Mouse (Mus musculus): ENCODE measurements around the gene Dennd1b.

Dennd1b gene

DNA sequence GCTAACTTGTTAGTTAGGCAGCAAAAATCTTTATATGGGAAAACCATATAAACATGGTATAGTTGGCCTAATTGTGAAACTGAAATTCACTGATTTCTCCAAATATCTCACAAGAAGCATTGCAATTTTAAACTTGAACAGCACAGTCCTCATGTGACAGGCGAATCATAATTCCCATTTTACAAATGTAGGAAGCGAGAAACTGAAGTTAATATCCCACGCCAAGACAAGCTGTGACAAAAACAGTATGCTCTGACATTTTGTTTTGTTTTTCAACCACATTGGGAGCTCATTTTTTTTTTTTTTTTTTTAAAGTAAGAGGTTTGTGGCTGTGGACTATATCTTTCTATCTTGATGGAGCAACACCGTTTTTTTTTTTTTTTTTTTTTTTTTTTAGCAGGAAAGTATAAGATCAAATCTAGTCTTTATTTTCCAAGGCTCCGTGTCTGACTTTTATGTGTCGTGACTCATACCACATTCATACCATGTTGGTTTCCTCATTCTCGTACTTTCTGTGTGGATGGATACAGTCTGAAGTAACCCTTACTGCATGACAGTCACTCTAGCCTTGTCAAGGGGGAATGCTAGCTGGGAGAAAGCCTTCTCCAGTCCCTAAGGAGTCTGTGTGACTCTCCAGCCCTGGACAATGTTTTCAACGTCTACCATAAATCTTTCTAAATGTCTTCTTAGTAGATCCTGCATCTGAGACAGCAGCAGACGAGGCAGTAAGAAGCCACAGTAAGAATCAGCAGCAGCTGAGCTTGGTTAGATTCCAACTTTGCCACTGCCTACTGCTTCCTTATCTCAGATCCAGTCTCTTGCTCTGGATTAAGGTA lies 751 bp upstream of the Dennd1b start:
- no peak for DNase-seq (ENCODE audit: low spot score)

DNA sequence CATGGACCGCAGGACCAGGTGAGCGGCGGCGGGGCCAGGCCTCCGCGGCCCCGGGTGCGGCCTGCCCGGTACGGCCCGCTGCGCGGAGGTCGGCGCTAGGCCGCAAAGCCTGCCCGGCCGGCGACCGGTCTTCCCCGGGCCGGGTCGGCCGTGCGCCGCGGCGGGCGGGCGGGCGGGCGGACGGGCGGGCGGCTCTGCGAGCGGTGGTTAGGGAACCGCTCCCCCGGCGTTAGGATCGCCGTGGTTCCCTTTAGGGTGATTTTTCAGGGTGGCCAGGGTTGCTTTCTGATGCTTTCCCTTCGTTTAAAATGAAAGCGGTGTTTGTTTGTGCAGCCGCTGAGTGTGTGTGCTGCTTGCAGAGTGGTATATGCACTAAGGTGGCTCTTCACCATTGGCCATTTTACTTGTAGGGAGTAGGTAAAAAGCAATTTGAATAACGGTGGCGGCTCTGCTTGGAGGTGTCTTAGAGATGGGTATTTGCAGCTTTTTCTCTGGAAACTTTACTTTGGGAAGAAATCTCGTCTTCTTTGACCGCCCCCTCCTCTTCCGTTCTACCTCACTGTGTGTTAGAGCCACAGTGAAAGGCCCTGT lies 728 bp downstream of the Dennd1b start:
- peak; percentile 45 for DNase-seq (ENCODE audit: low spot score)

DNA sequence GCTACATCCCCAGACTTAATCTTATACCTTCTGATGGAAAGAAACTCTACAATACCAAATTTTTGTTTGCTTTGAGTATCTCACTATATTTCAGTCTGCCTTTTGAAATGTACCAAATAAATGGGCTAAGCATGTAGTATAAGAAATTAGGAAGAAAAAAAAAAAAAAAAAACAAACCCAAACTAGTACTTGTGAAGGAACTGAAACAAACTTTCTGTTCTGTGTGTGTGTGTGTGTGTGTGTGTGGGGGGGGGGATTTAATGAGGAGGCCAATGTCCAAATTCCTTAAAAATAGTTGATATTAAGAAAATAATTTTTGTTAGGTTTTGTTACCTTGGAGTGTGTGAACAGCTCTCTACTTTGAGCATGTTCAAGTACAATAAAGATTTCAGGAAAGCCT lies 1.8 kb downstream of the Dennd1b start:
- no peak for DNase-seq (ENCODE audit: low spot score)

- no peak for DNase-seq (ENCODE audit: low spot score)
These were observed 2.3 kb downstream of the Dennd1b start for GRCm38 (mm10) chr1:138965511-138965910.

GRCm38 (mm10) chr1:138967450-138967849 lies 4.2 kb downstream of the Dennd1b start:
- DNase-seq (ENCODE audit: low spot score) = no peak

- DNase-seq (ENCODE audit: low spot score) = no peak
These were observed 6.8 kb downstream of the Dennd1b start for GRCm38 (mm10) chr1:138970053-138970452.

GRCm38 (mm10) chr1:138973541-138974224 lies 10.4 kb downstream of the Dennd1b start:
- DNase-seq (ENCODE audit: low spot score) = peak; percentile 66

GRCm38 (mm10) chr1:138974836-138975235 lies 11.6 kb downstream of the Dennd1b start:
- no peak for DNase-seq (ENCODE audit: low spot score)

GRCm38 (mm10) chr1:138975945-138976344 lies 12.7 kb downstream of the Dennd1b start:
- no peak for DNase-seq (ENCODE audit: low spot score)

- no peak for DNase-seq (ENCODE audit: low spot score)
These were observed 19.0 kb downstream of the Dennd1b start for GRCm38 (mm10) chr1:138982203-138982602.

GRCm38 (mm10) chr1:138982611-138983010 lies 19.4 kb downstream of the Dennd1b start:
- no peak for DNase-seq (ENCODE audit: low spot score)

DNA sequence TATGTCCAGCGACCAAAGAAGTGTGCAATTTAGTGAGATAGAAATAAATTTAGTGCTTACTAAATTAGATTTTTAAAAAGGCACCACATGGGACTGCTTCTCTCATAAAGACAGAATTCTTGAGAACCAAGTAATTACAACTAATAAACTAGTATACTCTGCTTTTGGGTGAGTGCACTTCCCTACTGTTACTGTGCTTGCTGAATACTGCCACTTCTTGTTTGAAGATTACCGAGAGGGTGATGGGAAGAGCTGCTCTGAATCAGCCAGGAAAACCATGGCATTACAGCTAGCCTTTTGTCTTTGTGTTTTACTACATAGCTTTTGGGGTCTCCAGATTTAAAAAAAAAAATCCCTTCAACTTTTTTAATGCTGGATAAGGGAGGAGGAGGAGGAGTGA lies 19.8 kb downstream of the Dennd1b start:
- no peak for DNase-seq (ENCODE audit: low spot score)

GRCm38 (mm10) chr1:138983465-138983864 lies 20.2 kb downstream of the Dennd1b start:
- no peak for DNase-seq (ENCODE audit: low spot score)

- DNase-seq (ENCODE audit: low spot score) = no peak
These were observed 20.9 kb downstream of the Dennd1b start for GRCm38 (mm10) chr1:138984161-138984560.

- DNase-seq (ENCODE audit: low spot score) = no peak
These were observed 29.3 kb downstream of the Dennd1b start for GRCm38 (mm10) chr1:138992384-138993138.

- no peak for DNase-seq (ENCODE audit: low spot score)
These were observed 32.6 kb downstream of the Dennd1b start for GRCm38 (mm10) chr1:138995621-138996380.

DNA sequence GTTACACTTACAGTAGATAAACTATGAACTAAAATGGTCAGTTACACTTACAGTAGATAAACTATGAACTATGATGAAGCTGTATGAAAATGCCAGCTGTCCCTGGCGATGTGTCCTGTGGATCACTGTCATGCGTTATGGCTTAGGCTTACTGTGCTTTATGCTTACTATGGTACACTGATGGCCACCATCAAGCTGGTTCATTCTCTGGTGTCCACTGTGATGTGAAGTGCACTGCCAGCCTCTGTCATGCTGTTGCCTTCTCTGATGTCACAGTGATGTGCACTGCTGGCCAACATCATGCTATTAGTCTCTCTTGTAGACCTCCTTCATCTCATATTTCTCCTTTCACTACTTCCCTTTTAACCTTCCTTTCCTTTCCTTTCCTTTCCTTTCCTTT lies 33.4 kb downstream of the Dennd1b start:
- DNase-seq (ENCODE audit: low spot score) = no peak

- DNase-seq (ENCODE audit: low spot score) = no peak
These were observed 37.6 kb downstream of the Dennd1b start for GRCm38 (mm10) chr1:139000675-139001379.

DNA sequence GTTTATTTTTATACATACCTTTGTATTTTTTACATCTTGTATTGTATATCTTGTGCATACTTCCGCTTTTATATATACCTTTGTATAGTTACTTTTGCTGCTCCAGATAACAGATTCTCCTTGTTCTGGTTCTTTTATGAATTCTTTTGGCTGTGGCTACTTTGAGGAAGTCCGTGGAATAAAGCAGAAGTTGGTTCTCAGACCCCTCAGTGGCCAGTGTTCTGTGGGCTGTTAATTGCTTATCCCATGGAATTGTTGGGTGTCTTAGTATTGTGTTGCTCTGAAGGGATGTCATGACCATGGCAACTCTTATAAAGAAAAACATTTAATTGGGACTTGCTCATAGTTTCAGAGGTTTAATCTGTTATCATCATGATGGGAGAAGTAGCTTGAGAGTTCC lies 40.3 kb downstream of the Dennd1b start:
- DNase-seq (ENCODE audit: low spot score) = no peak

GRCm38 (mm10) chr1:139006000-139006399 lies 42.8 kb downstream of the Dennd1b start:
- no peak for DNase-seq (ENCODE audit: low spot score)

DNA sequence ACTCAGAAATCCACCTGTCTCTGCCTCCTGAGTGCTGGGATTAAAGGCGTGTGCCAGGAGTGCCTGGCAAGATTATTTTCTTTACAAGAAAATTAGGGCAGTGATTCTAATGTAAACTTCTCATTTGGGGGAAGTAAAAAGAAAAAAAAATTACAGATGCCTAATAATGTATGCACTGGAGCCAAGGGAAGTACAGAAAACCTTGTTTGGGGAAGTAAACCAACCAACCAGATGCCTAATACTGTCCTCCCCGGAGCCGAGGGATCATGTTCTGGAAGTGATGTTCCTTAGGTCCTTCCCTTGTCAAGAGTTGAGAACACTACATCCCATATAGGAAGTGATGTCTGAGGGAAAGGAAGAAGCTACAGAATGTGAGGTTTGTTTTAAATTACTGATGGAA lies 44.2 kb downstream of the Dennd1b start:
- DNase-seq (ENCODE audit: low spot score) = no peak

All from T-cell, adult 2 months (primary cell).